7 mouse cellular contexts compared by ENCODE assay signal in genomic region chr5:90902380-90903260, GRCm38 (mm10). TPM values are rescaled to one million over a fixed set of nuclear protein-coding genes. Genes with fewer than 3 reads are reported as not detected.
DNase-seq lines count a peak whose midpoint lies in the region; ATAC-seq lines count a peak whose summit lies in the region.

No protein-coding gene starts in this region.

- WGBS in embryonic facial prominence, embryonic 15.5 days: 8% methylated on average over 10 of the region's 10 CpGs
- WGBS in limb, embryonic 10.5 days: 17% methylated on average over 10 of the region's 10 CpGs
- 10% methylated on average over 10 of the region's 10 CpGs for WGBS in midbrain, embryonic 16.5 days

- no peak overlapping the region for H3K27ac ChIP-seq in embryonic facial prominence, embryonic 15.5 days (replicated peaks)
- H3K27ac ChIP-seq in limb, embryonic 10.5 days: no peak overlapping the region
- no peak overlapping the region for H3K27ac ChIP-seq in midbrain, embryonic 16.5 days (ENCODE audit: low read length)

- no peak overlapping the region for H3K9ac ChIP-seq in embryonic facial prominence, embryonic 15.5 days
- no peak overlapping the region for H3K9ac ChIP-seq in midbrain, embryonic 16.5 days (ENCODE audit: low read depth, low read length)

- peak; percentile 14 for DNase-seq in thymus, postnatal 14 days
- no peak for DNase-seq in thymus, postnatal 36 days
- DNase-seq in limb, embryonic 10.5 days (ENCODE audit: low spot score): peak; percentile 39
- no peak for DNase-seq in thymus, postnatal 0 days (ENCODE audit: low spot score)
- DNase-seq in right cerebral cortex, adult 18-20 months: no peak

- H3K4me1 ChIP-seq in embryonic facial prominence, embryonic 15.5 days: peaks cover 10% of the 10 kb centered on the region
- H3K4me1 ChIP-seq in limb, embryonic 10.5 days: peaks cover 15% of the 10 kb centered on the region
- H3K4me1 ChIP-seq in midbrain, embryonic 16.5 days (ENCODE audit: control insufficient read depth, insufficient read depth, low read length): no peaks in the 10 kb centered on the region; the same call in none of the 2 replicates

- no peaks in the 10 kb centered on the region for H3K9me3 ChIP-seq in embryonic facial prominence, embryonic 15.5 days (replicated peaks)
- H3K9me3 ChIP-seq in limb, embryonic 10.5 days (replicated peaks): no peaks in the 10 kb centered on the region
- H3K9me3 ChIP-seq in midbrain, embryonic 16.5 days (replicated peaks; ENCODE audit: control insufficient read depth, low read length, poor library complexity, severe bottlenecking): no peaks in the 10 kb centered on the region

- peak overlapping the region; percentile 31 for H3K4me3 ChIP-seq in embryonic facial prominence, embryonic 15.5 days (replicated peaks)
- H3K4me3 ChIP-seq in limb, embryonic 10.5 days: peak overlapping the region; percentile 48
- H3K4me3 ChIP-seq in midbrain, embryonic 16.5 days (ENCODE audit: low read depth, low read length): peak overlapping the region; percentile 41

- peaks cover 17% of the 10 kb centered on the region for H3K27me3 ChIP-seq in embryonic facial prominence, embryonic 15.5 days
- H3K27me3 ChIP-seq in limb, embryonic 10.5 days (ENCODE audit: low read depth, poor library complexity, severe bottlenecking): peaks cover 25% of the 10 kb centered on the region
- peaks cover 3% of the 10 kb centered on the region for H3K27me3 ChIP-seq in midbrain, embryonic 16.5 days (ENCODE audit: control insufficient read depth, insufficient read depth, low read depth, low read length)

- H3K4me2 ChIP-seq in embryonic facial prominence, embryonic 15.5 days (replicated peaks): peak overlapping the region; percentile 60
- H3K4me2 ChIP-seq in midbrain, embryonic 16.5 days (ENCODE audit: low read length): peak overlapping the region; percentile 95

- no peaks in the 10 kb centered on the region for H3K36me3 ChIP-seq in embryonic facial prominence, embryonic 15.5 days
- no peaks in the 10 kb centered on the region for H3K36me3 ChIP-seq in limb, embryonic 10.5 days
- no peaks in the 10 kb centered on the region for H3K36me3 ChIP-seq in midbrain, embryonic 16.5 days (ENCODE audit: control insufficient read depth, insufficient read depth, low read length)

- no peak for ATAC-seq in embryonic facial prominence, embryonic 15.5 days (ENCODE audit: insufficient number of reproducible peaks, low FRiP score, low TSS enrichment, low read depth)
- peak; percentile 86 for ATAC-seq in midbrain, embryonic 16.5 days

RNA-seq across cellular contexts. Expression of gene Cxcl2, which starts 1.1 kb away (rescaled TPM):
- not detected in 2 replicates for polyA plus RNA-seq in embryonic facial prominence, embryonic 15.5 days (2015; fragmentation: Nextera tagmentation; extraction: Ambion mirVana)
- polyA plus RNA-seq in limb, embryonic 10.5 days (2016; fragmentation: Nextera tagmentation; extraction: Ambion mirVana): not detected in 2 replicates
- 0.11 TPM in 1 of 2 replicates, not detected in the other for polyA plus RNA-seq in midbrain, embryonic 16.5 days (2015; fragmentation: Nextera tagmentation; extraction: Ambion mirVana)
- polyA plus RNA-seq in thymus, postnatal 0 days (2015; fragmentation: Nextera tagmentation; extraction: Ambion mirVana): 0.54 and 0.98 TPM in 2 replicates

RNA-seq across cellular contexts. Expression of gene Cxcl1, which starts 11.6 kb away (rescaled TPM):
- 1.3 TPM in 2 replicates for polyA plus RNA-seq in embryonic facial prominence, embryonic 15.5 days (2015; fragmentation: Nextera tagmentation; extraction: Ambion mirVana)
- polyA plus RNA-seq in limb, embryonic 10.5 days (2016; fragmentation: Nextera tagmentation; extraction: Ambion mirVana): 0.16 and 0.64 TPM in 2 replicates
- polyA plus RNA-seq in midbrain, embryonic 16.5 days (2015; fragmentation: Nextera tagmentation; extraction: Ambion mirVana): 0.15 TPM in 1 of 2 replicates, not detected in the other
- 1.6 and 2.1 TPM in 2 replicates for polyA plus RNA-seq in thymus, postnatal 0 days (2015; fragmentation: Nextera tagmentation; extraction: Ambion mirVana)

RNA-seq across cellular contexts. Expression of gene Mthfd2l, which starts 28.3 kb away (rescaled TPM):
- 43.3 and 47.0 TPM in 2 replicates for polyA plus RNA-seq in embryonic facial prominence, embryonic 15.5 days (2015; fragmentation: Nextera tagmentation; extraction: Ambion mirVana)
- polyA plus RNA-seq in limb, embryonic 10.5 days (2016; fragmentation: Nextera tagmentation; extraction: Ambion mirVana): 50.2 and 59.0 TPM in 2 replicates
- 59.8 and 62.4 TPM in 2 replicates for polyA plus RNA-seq in midbrain, embryonic 16.5 days (2015; fragmentation: Nextera tagmentation; extraction: Ambion mirVana)
- polyA plus RNA-seq in thymus, postnatal 0 days (2015; fragmentation: Nextera tagmentation; extraction: Ambion mirVana): 27.5 and 27.7 TPM in 2 replicates

Comparison
In these comparisons a context has a peak if more than half of its experiments do, and no peak if none do; other contexts are left out.
1. DNase-seq: peak in thymus, postnatal 14 days (single experiment) and limb, embryonic 10.5 days (single experiment); none in thymus, postnatal 36 days (0 of 2), thymus, postnatal 0 days (single experiment) and right cerebral cortex, adult 18-20 months (single experiment).
2. Peak in every context shown above with its lines, with median percentiles within 50 percentile points of each other: H3K4me3 ChIP-seq.